Mouse (Mus musculus) retina, postnatal 7 days (tissue): ENCODE results near the gene Man1c1.

Experiments
- DNase-seq: peaks from one replicate; pipeline ENCODE4 v3.0.0-alpha.2; 2012; ENCODE audit warnings: low read depth, low spot score

The Man1c1 gene

GRCm38 (mm10) chr4:134551494-134552316, 152.4 kb downstream of the Man1c1 start, which contains the start of gene Selenon:
Selenon (minus strand) TSS chr4:134552166.
- no peak for DNase-seq

GRCm38 (mm10) chr4:134549899-134550298, 154.2 kb downstream of the Man1c1 start:
- DNase-seq: no peak

GRCm38 (mm10) chr4:134548169-134548938, 155.7 kb downstream of the Man1c1 start:
- DNase-seq: no peak

DNA sequence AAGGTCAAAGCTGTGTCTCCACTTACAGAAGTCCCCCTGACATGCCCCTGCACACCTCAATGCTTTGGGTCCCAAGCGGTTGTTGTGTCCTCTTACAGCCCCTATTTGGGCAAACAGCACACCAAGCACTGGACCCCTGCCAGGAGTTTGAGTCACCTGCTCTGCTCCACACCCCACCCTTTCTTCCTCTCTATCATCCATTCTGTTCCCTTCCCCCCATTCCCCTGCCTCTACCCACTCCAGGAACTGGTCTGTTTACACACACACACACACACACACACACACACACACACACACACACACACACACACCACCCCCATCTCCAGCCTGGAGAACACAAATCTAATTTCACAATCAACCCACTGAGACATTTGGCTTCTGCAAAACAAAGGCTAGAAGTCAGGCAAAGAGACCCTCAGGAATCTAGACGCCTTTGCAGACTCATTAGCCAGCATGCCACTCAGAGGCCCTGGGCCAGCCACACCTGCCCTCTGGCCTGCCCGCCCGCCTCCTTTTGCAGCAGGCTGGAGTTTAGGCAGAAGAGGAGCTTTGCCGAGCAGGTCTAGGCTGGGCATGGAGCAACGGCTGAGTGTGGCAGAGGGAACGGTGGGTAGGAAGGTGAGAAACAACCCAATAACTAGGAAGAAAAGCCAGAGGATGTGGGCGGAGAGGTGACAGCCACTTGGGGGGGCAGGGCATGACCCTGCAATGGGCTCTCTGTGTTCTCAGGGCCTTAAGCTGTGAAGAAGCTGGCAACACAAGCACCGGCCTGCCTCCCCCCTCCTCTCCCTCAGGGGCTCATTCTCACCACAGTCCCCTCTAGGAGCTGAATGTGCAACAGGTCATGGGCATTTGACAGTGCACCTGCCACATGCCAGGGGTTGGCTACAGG, 157.0 kb downstream of the Man1c1 start:
- DNase-seq: no peak

DNA sequence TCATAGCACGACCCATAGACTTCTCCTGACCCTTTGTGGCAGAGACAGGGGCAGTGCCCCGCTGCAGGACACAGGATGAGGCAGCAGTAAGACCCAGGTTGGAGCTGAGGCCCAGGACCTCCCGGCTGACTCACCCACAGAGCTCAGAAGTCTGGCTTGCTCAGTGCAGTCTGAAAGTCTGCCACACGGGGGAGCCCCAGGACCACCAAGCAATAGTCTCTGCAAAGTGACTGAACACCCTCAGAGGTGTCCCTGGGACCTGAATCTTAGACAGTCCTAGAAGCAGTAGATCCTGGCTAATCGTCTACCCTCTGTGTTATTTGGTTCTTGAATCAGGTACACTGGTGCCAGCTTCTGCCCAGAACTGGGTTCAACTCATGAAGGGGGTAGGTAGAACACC, 160.8 kb downstream of the Man1c1 start:
- peak; percentile 83 for DNase-seq

DNA sequence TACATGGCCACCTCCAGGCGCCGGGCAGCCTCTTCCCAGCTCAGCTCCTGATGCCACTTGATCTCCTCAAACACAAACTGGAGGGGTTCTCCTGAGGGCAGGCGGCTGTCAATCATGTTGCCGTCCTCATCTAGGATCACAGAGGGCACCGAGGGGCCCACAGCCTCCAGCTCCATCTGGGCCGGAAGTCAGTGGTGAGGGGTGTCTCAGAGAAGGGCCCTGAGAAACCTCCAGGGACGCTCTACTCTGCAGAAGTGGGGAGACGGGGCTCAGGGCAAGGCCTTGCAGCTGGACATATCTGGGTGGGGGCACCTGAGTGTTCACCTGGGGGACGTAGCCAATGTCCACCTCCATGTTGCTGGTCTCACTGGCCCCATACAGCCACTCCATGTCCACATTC, 161.4 kb downstream of the Man1c1 start:
- DNase-seq: no peak

DNA sequence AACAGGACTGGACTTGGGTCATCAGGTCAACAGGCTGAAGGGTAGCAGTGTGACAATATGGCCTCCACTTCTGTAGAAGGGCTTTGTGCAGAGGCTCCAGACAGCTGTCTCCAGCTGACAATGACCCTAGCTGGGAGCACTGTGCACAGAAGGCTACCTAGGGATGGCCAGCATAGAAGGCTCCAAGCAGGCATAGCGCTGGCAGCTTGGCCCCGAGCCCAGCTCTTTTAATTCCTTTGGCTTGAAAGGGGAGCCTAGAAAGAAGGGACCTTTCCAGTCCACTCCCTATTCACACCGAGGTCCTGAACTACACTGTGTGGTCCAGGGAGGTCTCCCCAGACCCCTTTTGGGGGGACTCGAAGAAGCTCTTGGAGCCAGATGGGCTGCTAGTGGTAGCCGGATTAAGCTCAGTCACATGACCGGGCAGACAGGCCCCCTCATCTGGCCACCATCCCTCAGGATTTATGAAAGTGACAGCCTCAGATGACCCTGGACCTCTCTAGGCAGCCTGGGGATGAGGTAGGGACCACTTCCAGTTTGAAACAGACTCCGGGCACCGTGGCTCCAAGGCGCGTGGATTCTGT, 165.0 kb downstream of the Man1c1 start:
- no peak for DNase-seq

- no peak for DNase-seq
Measured at GRCm38 (mm10) chr4:134535787-134536151, 168.3 kb downstream of the Man1c1 start.

GRCm38 (mm10) chr4:134534932-134535786, 168.9 kb downstream of the Man1c1 start, which contains the start of gene Mtfr1l:
Mtfr1l (minus strand) TSS chr4:134535387.
- peak; percentile 91 for DNase-seq

- no peak for DNase-seq
Measured at GRCm38 (mm10) chr4:134534124-134534886, 169.8 kb downstream of the Man1c1 start.

DNA sequence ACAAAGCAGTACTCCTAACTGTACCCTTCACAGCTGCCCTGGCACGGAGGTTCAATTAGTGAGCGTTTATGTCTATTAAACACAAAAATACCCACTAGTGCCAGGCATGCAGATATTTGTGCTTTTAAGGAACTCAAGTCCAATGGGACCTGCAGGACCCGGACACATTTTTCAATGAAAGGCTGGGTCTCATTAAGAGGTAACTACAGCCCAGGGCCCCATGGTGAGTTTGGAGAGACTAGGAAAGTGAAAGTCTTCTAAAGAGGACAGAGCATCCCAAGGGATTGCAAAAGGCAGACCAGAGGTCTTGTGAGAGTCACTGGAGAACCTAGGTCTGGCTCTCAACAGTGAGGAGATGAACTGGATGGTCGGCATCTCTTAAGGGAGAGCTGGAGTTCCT, 170.7 kb downstream of the Man1c1 start:
- no peak for DNase-seq

DNA sequence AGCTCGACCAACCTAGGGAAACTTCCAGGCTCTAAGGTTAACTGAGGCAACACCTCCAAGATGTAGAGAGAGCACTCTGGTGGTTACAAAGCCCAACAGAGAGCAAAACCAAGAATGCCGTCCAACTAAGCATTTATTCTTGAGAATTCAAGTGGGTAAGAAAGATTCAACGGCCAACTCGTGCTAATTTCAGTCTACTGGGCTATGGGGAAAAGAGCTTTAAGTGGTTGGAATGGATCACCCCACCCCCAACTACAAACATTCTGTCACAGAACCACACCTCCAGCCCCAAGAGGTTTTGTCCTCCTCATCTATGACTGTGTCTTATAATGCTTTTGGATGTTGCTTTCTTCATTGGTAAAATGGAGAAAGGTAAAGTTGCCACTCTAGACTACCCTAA, 171.2 kb downstream of the Man1c1 start:
- no peak for DNase-seq

GRCm38 (mm10) chr4:134526220-134526619, 177.9 kb downstream of the Man1c1 start:
- no peak for DNase-seq

DNA sequence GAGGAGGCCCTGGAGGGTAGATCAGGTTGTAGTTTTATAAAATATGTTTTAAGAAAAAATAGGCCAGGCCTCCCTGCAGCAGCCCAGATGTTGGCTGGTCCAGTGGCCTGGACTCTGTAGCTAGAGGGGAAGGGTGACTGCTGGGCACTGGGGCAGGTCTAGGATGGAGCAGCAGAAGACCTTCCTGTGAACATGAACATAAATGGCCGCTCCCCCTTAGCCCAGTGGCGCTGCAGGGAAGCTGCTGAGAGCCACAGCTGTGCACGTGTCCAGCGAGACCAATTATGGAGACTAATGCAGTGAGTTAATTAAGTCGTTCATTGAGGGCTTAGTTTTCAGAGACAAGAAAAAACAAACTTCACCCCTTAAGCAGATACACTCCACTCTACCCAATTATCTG, 178.3 kb downstream of the Man1c1 start:
- no peak for DNase-seq

GRCm38 (mm10) chr4:134523447-134523846, 180.6 kb downstream of the Man1c1 start:
- no peak for DNase-seq

GRCm38 (mm10) chr4:134519281-134519680, 184.8 kb downstream of the Man1c1 start:
- DNase-seq: no peak

- no peak for DNase-seq
Measured at GRCm38 (mm10) chr4:134518541-134518940, 185.5 kb downstream of the Man1c1 start.

- no peak for DNase-seq
Measured at GRCm38 (mm10) chr4:134517719-134518118, 186.4 kb downstream of the Man1c1 start.

DNA sequence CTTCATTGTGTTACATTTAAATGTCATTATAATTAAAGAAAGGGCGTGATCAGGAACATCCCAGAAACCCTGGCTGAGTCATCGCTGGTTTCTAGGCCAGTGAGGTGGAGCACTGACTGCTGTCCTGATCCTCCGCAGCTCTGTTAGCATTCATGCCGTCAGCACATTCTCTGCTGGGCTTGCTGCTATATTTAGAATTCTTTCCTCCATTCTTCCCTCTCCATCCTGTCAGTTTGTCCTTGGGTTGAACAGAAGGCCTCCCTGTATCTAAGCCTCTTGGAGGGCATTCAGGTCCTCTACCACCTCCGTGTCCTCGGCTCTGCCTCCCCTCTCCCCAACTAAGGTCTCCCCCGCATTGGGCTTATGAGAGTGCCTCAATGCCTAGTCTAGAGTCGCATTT, 187.1 kb downstream of the Man1c1 start:
- no peak for DNase-seq

- no peak for DNase-seq
Measured at GRCm38 (mm10) chr4:134515614-134516013, 188.5 kb downstream of the Man1c1 start.
